Mouse (Mus musculus): Measurements from ENCODE around the gene Tmem102.

Tmem102 gene

DNA sequence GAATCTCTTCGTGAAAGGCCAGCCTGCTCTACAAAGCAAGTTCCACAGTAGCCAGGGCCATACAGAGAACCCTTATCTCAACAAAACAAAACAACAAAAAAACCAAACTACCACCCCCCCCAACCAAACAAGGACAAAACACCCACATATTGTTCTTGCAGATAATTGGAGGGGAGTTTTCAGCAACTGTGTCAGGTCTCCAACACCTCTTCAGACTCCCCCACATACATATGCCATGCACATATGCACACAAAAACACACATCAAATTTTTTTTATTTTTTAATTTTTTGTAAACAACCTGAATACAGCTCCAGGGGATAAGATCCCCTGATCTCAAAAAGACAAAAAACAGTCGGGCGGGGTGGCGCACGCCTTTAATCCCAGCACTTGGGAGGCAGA lies 51.2 kb downstream of the Tmem102 start:
- no peak for DNase-seq
